Mouse (Mus musculus) CH12.LX (cell line): ENCODE results near the gene Clcc1. TPM values are rescaled to one million over a fixed set of nuclear protein-coding genes. Genes with fewer than 3 reads are reported as not detected.

Experiments used
- DNase-seq: peaks from one replicate; pipeline ENCODE4 v3.0.0-alpha.2; 2013; ENCODE audit errors: extremely low read depth
- H3K27ac ChIP-seq: 2 replicates; pipeline ENCODE4 v1.5.1; 2012; ENCODE audit warnings: low read depth, mild to moderate bottlenecking, control low read depth, moderate library complexity; ENCODE audit not compliant: insufficient read depth
- H3K27me3 ChIP-seq: replicated peaks from 2 replicates; pipeline ENCODE3; 2012; ENCODE audit warnings: inconsistent platforms
- H3K36me3 ChIP-seq, 2 experiments: replicated peaks in 1 of 2; 2 replicates each; pipeline versions ENCODE3 to v1.6.1; 2012; ENCODE audit warnings: inconsistent platforms in 1 of 2, low read length in 1 of 2, mild to moderate bottlenecking in 1 of 2, mixed read lengths in 1 of 2, moderate library complexity in 1 of 2; ENCODE audit not compliant: control insufficient read depth in 1 of 2, insufficient read depth in 1 of 2
- H3K4me1 ChIP-seq, 2 experiments: 2 replicates each; pipeline ENCODE4 v1.6.1; 2012; ENCODE audit warnings: inconsistent platforms in 1 of 2, moderate library complexity in 1 of 2; ENCODE audit not compliant: insufficient read depth in 2 of 2, control insufficient read depth in 1 of 2
- H3K4me2 ChIP-seq: 2 replicates; pipeline ENCODE4 v1.6.1; 2012; ENCODE audit warnings: low read depth, mild to moderate bottlenecking, control low read depth; ENCODE audit not compliant: poor library complexity, insufficient read depth, severe bottlenecking
- H3K4me3 ChIP-seq, 3 experiments: fragments of 150-350 bp in 1 of 3; sonication (generic) in 1 of 3; replicated peaks in 1 of 3; 2 replicates each; pipeline versions ENCODE3 to v1.5.1; 2011 to 2012; ENCODE audit warnings: low read depth in 2 of 3, low read length in 2 of 3, mild to moderate bottlenecking in 2 of 3, moderate library complexity in 2 of 3, control low read depth in 1 of 3, improper control_type of control experiment in 1 of 3, inconsistent platforms in 1 of 3, mixed read lengths in 1 of 3; ENCODE audit not compliant: poor library complexity in 1 of 3
- H3K79me2 ChIP-seq: replicated peaks from 2 replicates; pipeline ENCODE4 v1.6.1; 2012; ENCODE audit warnings: mild to moderate bottlenecking, moderate library complexity; ENCODE audit not compliant: control insufficient read depth, poor library complexity, insufficient read depth, severe bottlenecking; ENCODE audit errors: extremely low read depth
- H3K9ac ChIP-seq: 2 replicates; pipeline ENCODE4 v1.6.1; 2012; ENCODE audit warnings: low read depth, mild to moderate bottlenecking, control low read depth, moderate library complexity; ENCODE audit not compliant: insufficient read depth
- H3K9me3 ChIP-seq: replicated peaks from 2 replicates; pipeline ENCODE3; 2012; ENCODE audit warnings: low read length, inconsistent platforms, mixed read lengths
- BHLHE40 ChIP-seq: IDR thresholded peaks from 2 replicates; pipeline ENCODE4 v1.6.1; 2011; ENCODE audit warnings: mild to moderate bottlenecking, low read depth, low read length, improper control_type of control experiment
- CHD2 ChIP-seq: IDR thresholded peaks from 2 replicates; pipeline ENCODE4 v1.6.1; 2011; ENCODE audit warnings: low read length, improper control_type of control experiment
- CTCF ChIP-seq, 2 experiments: IDR thresholded peaks in 1 of 2; conservative IDR thresholded peaks in 1 of 2; 2 replicates each; pipeline ENCODE4 v1.5.1; 2011 to 2012; ENCODE audit warnings: low read depth in 2 of 2, low read length in 2 of 2, improper control_type of control experiment in 1 of 2, inconsistent platforms in 1 of 2, mild to moderate bottlenecking in 1 of 2, moderate library complexity in 1 of 2
- E2F4 ChIP-seq: IDR thresholded peaks from 2 replicates; pipeline ENCODE4 v1.6.1; 2011; ENCODE audit warnings: low read depth, low read length, improper control_type of control experiment; ENCODE audit not compliant: insufficient replicate concordance
- ELF1 ChIP-seq: IDR thresholded peaks from 2 replicates; pipeline ENCODE4 v1.6.1; 2014; ENCODE audit warnings: low read depth, mild to moderate bottlenecking, inconsistent platforms, low read length, improper control_type of control experiment
- EP300 ChIP-seq: IDR thresholded peaks from 2 replicates; pipeline ENCODE4 v1.6.1; 2011; ENCODE audit warnings: low read length, improper control_type of control experiment
- ETS1 ChIP-seq: conservative IDR thresholded peaks from 2 replicates; pipeline ENCODE4 v1.6.1; 2012; ENCODE audit warnings: low read depth, mild to moderate bottlenecking, inconsistent platforms, low read length, improper control_type of control experiment, moderate library complexity
- GABPA ChIP-seq: IDR thresholded peaks from 2 replicates; pipeline ENCODE4 v1.6.1; 2012; ENCODE audit warnings: low read depth, low read length, improper control_type of control experiment, inconsistent platforms; ENCODE audit not compliant: insufficient replicate concordance
- IRF4 ChIP-seq: IDR thresholded peaks from 2 replicates; pipeline ENCODE4 v1.6.1; 2014; ENCODE audit warnings: low read depth, mild to moderate bottlenecking, inconsistent platforms, low read length, improper control_type of control experiment
- JUN ChIP-seq: IDR thresholded peaks from 2 replicates; pipeline ENCODE4 v1.6.1; 2011; ENCODE audit warnings: low read depth, mild to moderate bottlenecking, low read length, improper control_type of control experiment, moderate library complexity; ENCODE audit not compliant: insufficient read depth
- JUND ChIP-seq: conservative IDR thresholded peaks from 2 replicates; pipeline ENCODE4 v1.6.1; 2011; ENCODE audit warnings: low read depth, low read length, improper control_type of control experiment
- KAT2A ChIP-seq: IDR thresholded peaks from 2 replicates; pipeline ENCODE4 v1.6.1; 2012; ENCODE audit warnings: low read length, improper control_type of control experiment, inconsistent platforms; ENCODE audit not compliant: insufficient replicate concordance
- MAFK ChIP-seq: IDR thresholded peaks from 2 replicates; pipeline ENCODE4 v1.6.1; 2011; ENCODE audit warnings: low read length, improper control_type of control experiment; ENCODE audit not compliant: insufficient replicate concordance
- MAX ChIP-seq: IDR thresholded peaks from 2 replicates; pipeline ENCODE4 v1.6.1; 2011; ENCODE audit warnings: low read length, improper control_type of control experiment
- MAZ ChIP-seq: IDR thresholded peaks from 2 replicates; pipeline ENCODE4 v1.6.1; 2012; ENCODE audit warnings: low read depth, mild to moderate bottlenecking, inconsistent platforms, low read length, improper control_type of control experiment, moderate library complexity
- MEF2A ChIP-seq: IDR thresholded peaks from 2 replicates; pipeline ENCODE4 v1.6.1; 2014; ENCODE audit warnings: low read depth, mild to moderate bottlenecking, inconsistent platforms, low read length, improper control_type of control experiment, borderline replicate concordance
- MXI1 ChIP-seq: IDR thresholded peaks from 2 replicates; pipeline ENCODE4 v1.6.1; 2011; ENCODE audit warnings: mild to moderate bottlenecking, low read depth, low read length, improper control_type of control experiment
- MYC ChIP-seq: IDR thresholded peaks from 2 replicates; pipeline ENCODE4 v1.6.1; 2011; ENCODE audit warnings: low read depth, mild to moderate bottlenecking, improper control_type of control experiment, low read length
- NELFE ChIP-seq: IDR thresholded peaks from 2 replicates; pipeline ENCODE4 v1.6.1; 2011; ENCODE audit warnings: low read depth, low read length, improper control_type of control experiment
- NRF1 ChIP-seq: IDR thresholded peaks from 2 replicates; pipeline ENCODE4 v1.6.1; 2014; ENCODE audit warnings: low read depth, mild to moderate bottlenecking, inconsistent platforms, low read length, improper control_type of control experiment, moderate library complexity
- POLR2A ChIP-seq: IDR thresholded peaks from 2 replicates; pipeline ENCODE4 v1.6.1; 2011; ENCODE audit warnings: low read depth, mild to moderate bottlenecking, improper control_type of control experiment, low read length
- POLR2AphosphoS2 ChIP-seq: IDR thresholded peaks from 2 replicates; pipeline ENCODE4 v1.6.1; 2011; ENCODE audit warnings: low read depth, low read length, improper control_type of control experiment
- RAD21 ChIP-seq: IDR thresholded peaks from 2 replicates; pipeline ENCODE4 v1.6.1; 2011; ENCODE audit warnings: low read depth, mild to moderate bottlenecking, low read length, improper control_type of control experiment, moderate library complexity
- RCOR1 ChIP-seq: conservative IDR thresholded peaks from 2 replicates; pipeline ENCODE4 v1.6.1; 2012; ENCODE audit warnings: low read depth, mild to moderate bottlenecking, inconsistent platforms, low read length, improper control_type of control experiment
- SIN3A ChIP-seq: IDR thresholded peaks from 2 replicates; pipeline ENCODE4 v1.6.1; 2012; ENCODE audit warnings: low read length, improper control_type of control experiment, inconsistent platforms
- SMC3 ChIP-seq: IDR thresholded peaks from 2 replicates; pipeline ENCODE4 v1.6.1; 2011; ENCODE audit warnings: low read depth, low read length, improper control_type of control experiment
- TBP ChIP-seq: conservative IDR thresholded peaks from 2 replicates; pipeline ENCODE4 v1.6.1; 2011; ENCODE audit warnings: low read depth, low read length, improper control_type of control experiment
- UBTF ChIP-seq: IDR thresholded peaks from 2 replicates; pipeline ENCODE4 v1.6.1; 2012; ENCODE audit warnings: low read depth, mild to moderate bottlenecking, inconsistent platforms, low read length, improper control_type of control experiment, moderate library complexity
- USF1 ChIP-seq: IDR thresholded peaks from 2 replicates; pipeline ENCODE4 v1.6.1; 2014; ENCODE audit warnings: low read depth, mild to moderate bottlenecking, inconsistent platforms, low read length, improper control_type of control experiment
- USF2 ChIP-seq: conservative IDR thresholded peaks from 2 replicates; pipeline ENCODE4 v1.6.1; 2011; ENCODE audit warnings: low read depth, low read length, improper control_type of control experiment
- ZC3H11A ChIP-seq: IDR thresholded peaks from 2 replicates; pipeline ENCODE4 v1.6.1; 2012; ENCODE audit warnings: low read depth, mild to moderate bottlenecking, inconsistent platforms, low read length, improper control_type of control experiment
- ZKSCAN1 ChIP-seq: IDR thresholded peaks from 2 replicates; pipeline ENCODE4 v1.6.1; 2012; ENCODE audit warnings: low read depth, inconsistent platforms, low read length, improper control_type of control experiment, borderline replicate concordance
- ZMIZ1 ChIP-seq: IDR thresholded peaks from 2 replicates; pipeline ENCODE4 v1.6.1; 2012; ENCODE audit warnings: low read depth, mild to moderate bottlenecking, inconsistent platforms, low read length, improper control_type of control experiment
- ZNF384 ChIP-seq: IDR thresholded peaks from 2 replicates; pipeline ENCODE4 v1.6.1; 2012; ENCODE audit warnings: low read depth, low read length, improper control_type of control experiment, inconsistent platforms
- dilution Hi-C: fragments of 300-500 bp; cut with MboI; formaldehyde crosslinking; loops from 2 replicates; pipeline ENCODE4 v1.14.3; 2020; ENCODE audit warnings: low sequenced_read_pairs; ENCODE audit not compliant: extremely low pct_unique_long_range_greater_than_20kb, extremely low pct_ligation_motif_present
- in situ Hi-C: fragments of 300-500 bp; cut with MboI; formaldehyde crosslinking; loops from 3 replicates; pipeline ENCODE4 v1.14.3; 2019; ENCODE audit warnings: low sequenced_read_pairs, low pct_ligation_motif_present, low pct_unique_long_range_greater_than_20kb, mixed read lengths
- polyA plus RNA-seq: library from polyadenylated mRNA; unstranded; fragments of >175 nt; gene quantifications from 2 replicates; pipeline ENCODE4 v1.2.1, GENCODE M21; 2012; ENCODE audit warnings: low read depth; ENCODE audit not compliant: insufficient read length
- total RNA-seq, 2 experiments: library from RNA; depleted of rRNA; stranded (reverse); fragments of 300-350 nt in 1 of 2; fragments of >200 nt in 1 of 2; gene quantifications; 2 replicates each; pipeline ENCODE4 v1.2.3; 2012 to 2014

Clcc1 gene
- total and polyA plus RNA-seq, 3 experiments: 31.6 to 51.4 (median 36.3) TPM

DNA sequence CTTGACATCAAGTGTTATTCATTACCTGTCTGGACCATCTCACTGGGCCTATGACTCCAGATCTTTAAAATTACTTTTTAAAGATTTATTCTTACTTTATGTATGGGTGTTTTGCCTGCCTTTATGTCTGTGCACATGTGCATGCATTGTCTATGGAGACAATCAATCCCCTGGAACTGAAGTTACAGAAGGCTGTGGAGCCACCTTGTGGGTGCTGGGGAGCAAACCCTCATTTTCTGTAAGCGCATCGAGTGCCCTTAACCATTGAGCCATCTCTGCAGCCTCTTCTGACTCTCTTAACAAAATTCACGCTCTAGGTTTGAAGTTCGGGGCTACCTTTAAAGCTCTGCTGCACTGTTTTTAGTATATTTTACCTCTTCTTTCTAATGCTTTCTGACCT, 14.3 kb upstream of the Clcc1 start:
- in situ Hi-C loops (no loop called here), dilution Hi-C loops (no loop called here)
- peak; percentile 24 for DNase-seq

DNA sequence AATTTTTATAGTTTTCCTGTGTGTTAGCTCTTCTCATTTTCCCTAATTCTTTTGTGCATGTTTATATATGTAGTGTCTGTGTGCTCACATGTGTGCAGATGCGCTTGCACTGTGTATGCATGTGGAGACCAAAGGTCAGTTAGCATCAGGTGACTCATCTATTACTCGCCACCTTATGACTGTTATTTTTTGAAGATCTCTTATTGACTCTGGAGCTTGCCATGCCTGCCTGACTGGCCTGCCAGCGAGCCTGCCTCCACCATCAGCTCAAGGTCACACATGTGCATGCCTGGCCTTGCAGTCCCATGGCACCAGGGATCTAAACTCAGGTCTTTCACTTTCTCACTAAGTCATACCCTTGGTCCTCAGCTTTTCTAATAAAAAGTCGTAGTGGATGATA, 12.7 kb upstream of the Clcc1 start:
- H3K9ac ChIP-seq: no peak overlapping the region
- TF ChIP-seq TBP (no peak), RCOR1 (no peak), POLR2A (no peak), JUND (no peak), E2F4 (no peak), MYC (no peak), MEF2A (no peak), JUN (no peak), ELF1 (no peak), POLR2AphosphoS2 (no peak), CHD2 (no peak), GABPA (no peak), KAT2A (no peak), USF1 (no peak), BHLHE40 (no peak), NRF1 (no peak)
- no peaks in the 10 kb centered on the region for H3K27me3 ChIP-seq
- H3K79me2 ChIP-seq: no peaks in the 10 kb centered on the region
- dilution Hi-C loops (no loop called here), in situ Hi-C loops (loop anchor here (10.0 kb wide), 1 partner anchor 86 kb away; no protein-coding TSS in a partner anchor)
- peaks cover 0 to 2% of the 10 kb centered on the region in 2 experiments for H3K36me3 ChIP-seq
- H3K4me1 ChIP-seq: peaks cover 0 to 12% of the 10 kb centered on the region in 2 experiments; a peak in 2 of 4 replicates
- H3K4me3 ChIP-seq: no peak overlapping the region
- H3K4me2 ChIP-seq: no peak overlapping the region
- no peak for DNase-seq
- no peak overlapping the region for H3K27ac ChIP-seq
- H3K9me3 ChIP-seq: no peaks in the 10 kb centered on the region

More for the DNA sequence above, 14.3 kb upstream of the Clcc1 start:
- Histone ChIP-seq H3K4me3 (no peak overlapping the region), H3K4me1 (peaks cover 0 to 2% of the 10 kb centered on the region in 2 experiments; a peak in 2 of 4 replicates), H3K27ac (no peak overlapping the region), H3K79me2 (no peaks in the 10 kb centered on the region), H3K36me3 (peaks cover 0 to 3% of the 10 kb centered on the region in 2 experiments), H3K9me3 (no peaks in the 10 kb centered on the region), H3K4me2 (no peak overlapping the region), H3K27me3 (no peaks in the 10 kb centered on the region), H3K9ac (no peak overlapping the region)
- TF ChIP-seq IRF4 (no peak), UBTF (no peak), SIN3A (no peak), MAZ (no peak), CTCF (conservative IDR thresholded peaks at IDR 0.05 in 1 of 2, IDR thresholded peaks at IDR 0.05 in 1 of 2; ENCODE audit: low read depth in 2 of 2, low read length in 2 of 2) (peak; percentile 11 to 74; a peak in 2 of 4 replicates), CHD2 (no peak), ETS1 (no peak), RCOR1 (no peak), ZMIZ1 (no peak), BHLHE40 (0 out of 2 replicates have a peak, but pooled peaks have one; percentile 17), JUN (no peak), MAFK (no peak), ELF1 (no peak), TBP (no peak), MXI1 (no peak), ZC3H11A (peak; percentile 11; the same call in 1 of the 2 replicates), NRF1 (no peak), ZKSCAN1 (no peak), MAX (peak; percentile 50; the same call in 1 of the 2 replicates), USF2 (no peak), ZNF384 (no peak), SMC3 (peak; percentile 70), JUND (no peak), EP300 (no peak), NELFE (no peak), POLR2AphosphoS2 (no peak), MYC (peak; percentile 47; the same call in 1 of the 2 replicates), POLR2A (no peak), USF1 (no peak), RAD21 (peak; percentile 75)
